Mouse (Mus musculus) cerebellum, adult 9-10 months (tissue): ENCODE measurements at regions not wholly inside any gene's neighbourhood (a gene's known extent, or its start where the extent isn't known, plus 50 kb on each side); places are given as distances from the start of the nearest gene placed in this dataset.
A peak's percentile ranks its signal among the peaks of the same experiment; 100 is the strongest.
"Not testable (repeated sequence)": the region's sequence is repeated elsewhere in the genome, so short reads cannot be mapped to it uniquely, and the experiment has no call there.

ENCODE experiments used
- DNase-seq: peaks from one replicate; pipeline ENCODE4 v3.0.0; 2022

- no peak for DNase-seq
Observed at GRCm38 (mm10) chr11:92228855-92229254, 651.5 kb upstream of the Kif2b start.

- no peak for DNase-seq
Observed at GRCm38 (mm10) chr11:92208980-92209548, 631.7 kb upstream of the Kif2b start.

- not testable (repeated sequence) for DNase-seq
Observed at GRCm38 (mm10) chr11:92178393-92178792, 601.0 kb upstream of the Kif2b start.

DNA sequence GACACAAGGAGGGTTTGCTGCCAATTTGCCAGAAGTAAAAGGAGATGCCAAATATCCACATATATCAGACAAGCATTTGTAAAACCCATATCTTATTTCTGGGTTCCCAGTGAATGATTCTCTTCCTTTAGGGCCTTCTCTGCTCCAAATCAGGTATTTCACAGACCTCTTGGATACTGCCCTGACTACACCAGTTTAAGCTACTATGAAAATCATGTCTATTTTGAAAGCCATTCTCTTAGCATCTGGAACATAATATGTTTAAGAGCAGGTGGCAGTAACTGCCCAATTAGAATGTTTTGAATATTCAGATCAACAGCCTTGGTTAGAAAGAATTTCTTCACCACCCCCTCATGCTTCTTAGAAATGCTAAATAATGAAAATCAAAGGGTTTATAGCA lies 575.8 kb upstream of the Kif2b start:
- no peak for DNase-seq

DNA sequence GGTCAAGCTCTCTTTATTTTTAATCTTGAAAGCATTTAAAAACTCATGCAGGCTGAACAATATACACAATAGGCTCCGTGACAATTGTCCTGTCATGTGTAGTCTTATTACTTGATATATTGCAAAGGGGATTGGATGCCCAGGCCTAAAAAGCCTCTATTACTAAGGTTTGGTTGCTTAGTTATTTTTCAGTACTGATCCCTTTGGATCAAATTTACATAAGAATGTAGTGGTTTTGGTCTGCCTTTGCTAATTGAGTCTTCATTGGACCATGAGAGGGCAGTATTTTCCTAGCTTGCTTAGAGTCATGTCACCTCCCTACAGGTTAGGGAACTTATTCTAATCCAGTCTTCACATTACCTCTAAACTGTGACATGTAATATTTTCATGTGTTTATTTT lies 558.3 kb upstream of the Kif2b start:
- peak; percentile 18 for DNase-seq

- no peak for DNase-seq
Observed at GRCm38 (mm10) chr11:92134891-92135590, 557.7 kb upstream of the Kif2b start.

GRCm38 (mm10) chr11:92084766-92085165 lies 507.4 kb upstream of the Kif2b start:
- no peak for DNase-seq

- DNase-seq: no peak
Observed at GRCm38 (mm10) chr11:92041695-92042094, 464.3 kb upstream of the Kif2b start.

GRCm38 (mm10) chr11:92040161-92040560 lies 462.8 kb upstream of the Kif2b start:
- DNase-seq: no peak

GRCm38 (mm10) chr11:92018419-92018818 lies 441.1 kb upstream of the Kif2b start:
- DNase-seq: no peak

- DNase-seq: no peak
Observed at GRCm38 (mm10) chr11:92011284-92011683, 433.9 kb upstream of the Kif2b start.

DNA sequence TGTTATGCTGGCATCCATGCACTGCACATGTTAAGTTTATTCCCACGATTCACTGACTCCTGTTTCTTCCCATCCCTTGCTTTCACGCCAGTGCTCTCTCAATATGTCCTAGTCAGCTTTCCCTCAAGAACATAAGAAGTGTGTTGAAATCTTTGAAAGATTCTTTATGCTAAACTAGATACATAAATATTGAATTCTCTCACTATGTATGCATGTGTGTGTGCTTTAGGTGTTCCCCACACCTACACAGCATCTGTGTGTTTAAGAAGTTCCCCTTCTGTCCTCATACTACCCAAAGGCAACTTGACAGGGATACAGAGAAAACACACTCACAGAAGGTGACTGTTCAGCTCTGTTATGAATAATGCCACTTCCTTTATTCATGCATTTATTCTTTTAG lies 418.2 kb upstream of the Kif2b start:
- DNase-seq: no peak

DNA sequence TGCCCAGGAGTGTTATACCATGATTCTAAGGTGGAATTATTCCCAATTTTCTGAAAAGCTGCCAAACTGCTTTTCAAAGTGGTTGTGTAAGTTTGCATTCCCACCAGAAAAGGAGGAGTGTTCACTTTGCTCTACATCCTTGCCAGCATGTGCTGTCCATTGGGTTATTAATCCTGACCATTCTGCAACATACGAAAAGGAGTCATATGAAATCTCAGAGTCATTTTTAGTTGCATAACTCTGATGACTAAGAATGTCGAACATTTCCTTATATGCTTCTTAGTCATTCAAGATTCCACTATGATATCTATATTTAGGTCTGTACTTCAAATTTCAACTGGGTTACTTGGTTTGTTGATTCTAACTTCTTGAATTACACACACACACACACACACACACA lies 392.2 kb upstream of the Kif2b start:
- no peak for DNase-seq

DNA sequence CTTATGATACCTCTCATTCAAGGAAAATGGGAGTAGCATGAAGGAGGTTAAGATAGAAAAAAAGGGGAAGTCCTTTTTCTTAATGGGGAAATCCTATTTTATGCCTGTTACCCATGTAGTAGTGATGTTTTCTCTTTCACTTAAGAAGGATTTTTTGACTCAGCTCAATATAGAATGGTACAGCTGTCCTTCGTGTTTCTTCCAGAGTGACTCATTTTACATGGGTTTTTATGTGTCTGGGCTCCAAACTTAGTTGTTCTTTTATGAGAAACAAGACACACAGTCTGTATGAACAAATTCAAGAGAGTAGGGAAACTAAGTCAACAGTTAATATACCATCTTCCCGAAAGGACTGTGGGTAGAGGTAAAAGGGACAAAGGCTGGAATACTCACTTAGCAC lies 367.0 kb upstream of the Kif2b start:
- no peak for DNase-seq
